In genomic region chr13:106894284-106894683, GRCm38 (mm10) we compare ENCODE assay signal across 9 mouse cellular contexts. TPM values are rescaled to one million over a fixed set of nuclear protein-coding genes. Genes with fewer than 3 reads are reported as not detected.
A peak's percentile ranks its signal among the peaks of the same experiment; 100 is the strongest.
DNase-seq lines count a peak whose midpoint lies in the region; TF ChIP-seq lines count a peak whose summit lies in the region.
"Had no signal": no experiment of that assay in that cellular context is flagged by ENCODE, and none has a peak within 500 bp of the region (broad histone marks: within the 10 kb centered on the region; RNA-seq: fewer than 3 reads in every experiment).

No protein-coding gene starts in this region.

- no peak overlapping the region for H3K4me3 ChIP-seq in testis, adult 2 months (ENCODE audit: control insufficient read depth, low read depth, low read length)
- H3K4me3 ChIP-seq in small intestine, adult 2 months (ENCODE audit: low read depth, low read length): no peak overlapping the region
- H3K4me3 ChIP-seq: hindbrain, embryonic 15.5 days had no signal

- H3K36me3 ChIP-seq in testis, adult 2 months (ENCODE audit: control insufficient read depth, insufficient read depth, low read length): no peaks in the 10 kb centered on the region; the same call in 1 of the 2 replicates
- 0 out of 2 replicates have a peak, but pooled peaks cover 1% of the 10 kb centered on the region for H3K36me3 ChIP-seq in small intestine, adult 2 months (ENCODE audit: control insufficient read depth, insufficient read depth, low read length)

- peak; percentile 11 for DNase-seq in gastrocnemius, postnatal 10 days
- DNase-seq in gastrocnemius, postnatal 36 days: no peak
- no peak for DNase-seq in testis, postnatal 10 days (ENCODE audit: low spot score)
- DNase-seq in embryo, embryonic 10.5 days (ENCODE audit: low spot score): peak; percentile 15
- no peak for DNase-seq in heart, adult 18-20 months
- no peak for DNase-seq in left cerebral cortex, postnatal 14 days (ENCODE audit: low spot score in 2 of 2)

- TF ChIP-seq POLR2A in testis, adult 2 months (IDR thresholded peaks at IDR 0.05; ENCODE audit: control insufficient read depth, low read depth, low read length): no peak
- no peak for TF ChIP-seq POLR2A in small intestine, adult 2 months (IDR thresholded peaks at IDR 0.05; ENCODE audit: low read depth, low read length)

- no peak overlapping the region for H3K27ac ChIP-seq in testis, adult 2 months (ENCODE audit: control insufficient read depth, insufficient read depth, low read depth, low read length)
- H3K27ac ChIP-seq in small intestine, adult 2 months (ENCODE audit: insufficient read depth, low read depth, low read length): no peak overlapping the region
- H3K27ac ChIP-seq: hindbrain, embryonic 15.5 days had no signal

- no peaks in the 10 kb centered on the region for H3K27me3 ChIP-seq in testis, adult 2 months (ENCODE audit: control insufficient read depth, insufficient read depth, low read length)
- no peaks in the 10 kb centered on the region for H3K27me3 ChIP-seq in small intestine, adult 2 months (ENCODE audit: control insufficient read depth, insufficient read depth, low read length)
- H3K27me3 ChIP-seq: hindbrain, embryonic 15.5 days had no signal

- intact Hi-C loops in gastrocnemius, postnatal 36 days (cut with DNase I): no loop called here
- intact Hi-C loops in left cerebral cortex, postnatal 14 days (cut with DNase I): no loop called here

- peak; percentile 36; the same call in 1 of the 2 replicates for TF ChIP-seq CTCF in testis, adult 2 months (IDR thresholded peaks at IDR 0.05; ENCODE audit: control insufficient read depth, insufficient read depth, insufficient replicate concordance, low read depth, low read length)
- peak; percentile 53; the same call in 1 of the 2 replicates for TF ChIP-seq CTCF in small intestine, adult 2 months (IDR thresholded peaks at IDR 0.05; ENCODE audit: extremely low read depth, insufficient read length, insufficient replicate concordance, low read depth, low read length)

- 96% methylated on average over 2 of the region's 2 CpGs for WGBS in small intestine, adult 2 months

- no peaks in the 10 kb centered on the region for H3K4me1 ChIP-seq in testis, adult 2 months (ENCODE audit: control insufficient read depth, insufficient read depth, low read length)
- no peaks in the 10 kb centered on the region for H3K4me1 ChIP-seq in small intestine, adult 2 months (ENCODE audit: control insufficient read depth, insufficient read depth, insufficient read length, low read length)
- H3K4me1 ChIP-seq: hindbrain, embryonic 15.5 days had no signal

RNA-seq across cellular contexts. Expression of gene Ipo11, which starts 42.5 kb away (rescaled TPM):
- total RNA-seq in gastrocnemius, postnatal 10 days (2021): 10 to 100 TPM; 20.0 to 23.5 TPM
- total RNA-seq in gastrocnemius, postnatal 36 days (2021): 10 to 100 TPM; 10.5 to 14.3 TPM
- 11.7 and 11.9 TPM in 2 replicates for polyA plus RNA-seq in testis, adult 2 months (2012; rRNA removed)
- 3.3 and 5.6 TPM in 2 replicates for polyA plus RNA-seq in small intestine, adult 2 months (2012; rRNA removed)
- total RNA-seq in heart, adult 18-20 months (2021): 10 to 100 TPM; 23.1 to 24.2 TPM
- 10 to 100 TPM; 61.1 to 62.2 TPM for total RNA-seq in left cerebral cortex, postnatal 14 days (2021)

RNA-seq across cellular contexts. Expression of gene Dimt1, which starts 52.6 kb away (rescaled TPM):
- 10 to 100 TPM in 1 of 2 experiments, 1 to 10 TPM in 1; 8.2 to 10.8 TPM for total RNA-seq in gastrocnemius, postnatal 10 days (2021)
- total RNA-seq in gastrocnemius, postnatal 36 days (2021): 1 to 10 TPM; 5.7 to 6.5 TPM
- polyA plus RNA-seq in testis, adult 2 months (2012; rRNA removed): 5.2 and 6.1 TPM in 2 replicates
- polyA plus RNA-seq in small intestine, adult 2 months (2012; rRNA removed): 0.46 and 0.60 TPM in 2 replicates
- 1 to 10 TPM; 7.0 TPM for total RNA-seq in heart, adult 18-20 months (2021)
- total RNA-seq in left cerebral cortex, postnatal 14 days (2021): 10 to 100 TPM; 17.8 to 19.0 TPM

Comparison
In these comparisons a context has a peak if more than half of its experiments do, and no peak if none do; other contexts are left out.
1. DNase-seq: peak in gastrocnemius, postnatal 10 days (single experiment) and embryo, embryonic 10.5 days (single experiment); none in gastrocnemius, postnatal 36 days (0 of 2), testis, postnatal 10 days (single experiment), heart, adult 18-20 months (0 of 2) and left cerebral cortex, postnatal 14 days (0 of 2).